Mouse (Mus musculus): ENCODE data around the gene Snrpd3. TPM values are rescaled to one million over a fixed set of nuclear protein-coding genes. Genes with fewer than 3 reads are reported as not detected.
"Not testable (repeated sequence)": the region's sequence is repeated elsewhere in the genome, so short reads cannot be mapped to it uniquely, and the experiment has no call there.

The Snrpd3 gene
- polyA plus RNA-seq, 1 experiment, result 41.2 TPM

DNA sequence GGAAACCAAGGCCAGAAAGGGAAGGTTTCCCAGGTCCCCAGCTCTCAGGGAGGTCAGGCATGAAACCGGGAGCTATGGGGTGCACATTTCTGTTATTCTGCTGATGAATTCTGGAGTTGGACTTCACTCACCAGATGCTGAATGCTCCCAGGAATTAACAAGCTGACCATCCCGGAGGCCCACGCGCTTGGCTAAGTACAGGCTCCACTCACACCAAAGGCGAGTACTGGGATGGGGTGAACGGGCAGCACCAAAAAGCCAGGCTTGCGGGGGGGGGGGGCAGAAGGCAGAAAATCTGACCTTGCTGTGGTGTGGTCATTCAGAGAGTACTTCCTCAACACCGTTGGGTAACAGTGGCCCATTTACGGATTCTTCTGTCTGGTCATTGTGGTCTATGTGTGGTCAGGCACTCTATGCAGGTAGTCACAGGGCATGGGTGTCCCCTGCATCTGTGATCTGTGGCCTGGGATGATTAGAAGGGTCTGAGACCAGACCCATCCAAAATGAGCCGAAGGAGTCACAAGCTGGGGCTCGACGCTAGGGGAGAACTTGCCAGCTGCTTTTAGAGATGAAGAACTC, 47.4 kb downstream of the Snrpd3 start:
- TF ChIP-seq POLR2A (IDR thresholded peaks at IDR 0.05; ENCODE audit: low read depth, low read length), result no peak
- no peak for TF ChIP-seq CTCF (conservative IDR thresholded peaks at IDR 0.05; ENCODE audit: insufficient read depth, insufficient read length, low read depth, low read length)
- WGBS, result 57% methylated on average over 12 of the region's 12 CpGs
- Histone ChIP-seq H3K27me3 (replicated peaks; ENCODE audit: control insufficient read depth, insufficient read depth, low read length) (no peaks in the 10 kb centered on the region), H3K27ac (ENCODE audit: insufficient read depth, low read depth, low read length) (peak overlapping the region; percentile 82), H3K36me3 (ENCODE audit: control insufficient read depth, insufficient read depth, low read length) (no peaks in the 10 kb centered on the region), H3K4me1 (ENCODE audit: control insufficient read depth, insufficient read depth, low read length) (peaks cover 17% of the 10 kb centered on the region; the same call in 1 of the 2 replicates), H3K4me3 (ENCODE audit: insufficient read depth, low read depth, low read length) (peak overlapping the region; percentile 24)
- DNase-seq, result no peak

DNA sequence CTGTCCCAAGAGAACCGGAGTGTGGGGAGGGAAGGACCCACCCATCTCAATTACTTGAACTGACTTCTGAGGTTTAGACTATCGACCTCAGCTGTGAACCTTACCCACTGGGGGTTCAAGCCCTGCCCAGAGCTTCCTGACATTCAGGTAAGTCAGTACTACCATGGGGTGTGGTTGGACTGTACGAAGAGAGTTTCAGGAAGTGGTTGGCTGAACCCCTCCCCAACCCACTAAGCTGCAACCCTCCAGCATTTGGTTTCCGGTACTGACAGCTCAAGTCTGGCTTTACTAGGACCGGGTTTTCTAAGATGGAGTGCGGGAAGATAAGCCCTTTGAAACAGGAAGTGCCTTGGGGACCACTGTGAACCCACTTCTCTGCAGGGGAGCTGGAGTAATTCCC, 48.1 kb downstream of the Snrpd3 start:
- no peak for TF ChIP-seq CTCF (conservative IDR thresholded peaks at IDR 0.05; ENCODE audit: insufficient read depth, insufficient read length, low read depth, low read length)
- no peak for TF ChIP-seq POLR2A (IDR thresholded peaks at IDR 0.05; ENCODE audit: low read depth, low read length)
- no peaks in the 10 kb centered on the region for H3K36me3 ChIP-seq (ENCODE audit: control insufficient read depth, insufficient read depth, low read length)
- DNase-seq, result no peak
- 33% methylated on average over 6 of the region's 6 CpGs for WGBS
- peaks cover 15% of the 10 kb centered on the region; the same call in 1 of the 2 replicates for H3K4me1 ChIP-seq (ENCODE audit: control insufficient read depth, insufficient read depth, low read length)
- H3K27me3 ChIP-seq (replicated peaks; ENCODE audit: control insufficient read depth, insufficient read depth, low read length), result no peaks in the 10 kb centered on the region
- H3K4me3 ChIP-seq (ENCODE audit: insufficient read depth, low read depth, low read length), result peak overlapping the region; percentile 0; the same call in 1 of the 2 replicates
- H3K27ac ChIP-seq (ENCODE audit: insufficient read depth, low read depth, low read length), result peak overlapping the region; percentile 82

DNA sequence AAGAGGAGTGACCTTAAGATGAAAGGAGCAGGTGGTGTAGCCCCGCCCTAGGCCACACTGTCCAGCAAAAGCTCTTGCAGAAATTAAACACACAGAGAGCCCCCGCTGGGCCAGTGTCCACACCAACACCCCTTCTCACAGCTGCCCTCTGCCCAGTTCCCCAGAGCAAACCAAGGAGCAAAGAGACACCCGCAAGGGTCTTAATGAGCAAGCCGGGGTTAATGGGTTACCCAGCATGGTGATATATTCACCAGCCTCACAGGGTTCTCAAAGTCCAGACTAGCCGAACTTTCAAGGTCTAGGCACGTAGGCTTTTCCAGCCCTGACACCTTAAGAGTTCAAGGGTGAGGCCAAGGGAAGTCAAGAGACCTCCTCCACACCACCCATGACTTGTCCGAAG, 48.6 kb downstream of the Snrpd3 start:
- Histone ChIP-seq H3K4me1 (ENCODE audit: control insufficient read depth, insufficient read depth, low read length) (peaks cover 17% of the 10 kb centered on the region; the same call in 1 of the 2 replicates), H3K27ac (ENCODE audit: insufficient read depth, low read depth, low read length) (peak overlapping the region; percentile 89), H3K36me3 (ENCODE audit: control insufficient read depth, insufficient read depth, low read length) (no peaks in the 10 kb centered on the region), H3K27me3 (replicated peaks; ENCODE audit: control insufficient read depth, insufficient read depth, low read length) (no peaks in the 10 kb centered on the region), H3K4me3 (ENCODE audit: insufficient read depth, low read depth, low read length) (peak overlapping the region; percentile 42)
- peak; percentile 96 for DNase-seq
- WGBS, result 42% methylated on average over 7 of the region's 7 CpGs
- TF ChIP-seq POLR2A (IDR thresholded peaks at IDR 0.05; ENCODE audit: low read depth, low read length), result no peak
- TF ChIP-seq CTCF (conservative IDR thresholded peaks at IDR 0.05; ENCODE audit: insufficient read depth, insufficient read length, low read depth, low read length), result no peak

GRCm38 (mm10) chr10:75566321-75566720, 49.0 kb downstream of the Snrpd3 start:
- Histone ChIP-seq H3K4me1 (ENCODE audit: control insufficient read depth, insufficient read depth, low read length) (peaks cover 19% of the 10 kb centered on the region; the same call in 1 of the 2 replicates), H3K27ac (ENCODE audit: insufficient read depth, low read depth, low read length) (peak overlapping the region; percentile 89), H3K4me3 (ENCODE audit: insufficient read depth, low read depth, low read length) (peak overlapping the region; percentile 42), H3K27me3 (replicated peaks; ENCODE audit: control insufficient read depth, insufficient read depth, low read length) (no peaks in the 10 kb centered on the region), H3K36me3 (ENCODE audit: control insufficient read depth, insufficient read depth, low read length) (no peaks in the 10 kb centered on the region)
- DNase-seq, result no peak
- TF ChIP-seq CTCF (conservative IDR thresholded peaks at IDR 0.05; ENCODE audit: insufficient read depth, insufficient read length, low read depth, low read length) (no peak), POLR2A (IDR thresholded peaks at IDR 0.05; ENCODE audit: low read depth, low read length) (no peak)
- whole genome bisulfite sequencing, result 51% methylated on average over 5 of the region's 5 CpGs

DNA sequence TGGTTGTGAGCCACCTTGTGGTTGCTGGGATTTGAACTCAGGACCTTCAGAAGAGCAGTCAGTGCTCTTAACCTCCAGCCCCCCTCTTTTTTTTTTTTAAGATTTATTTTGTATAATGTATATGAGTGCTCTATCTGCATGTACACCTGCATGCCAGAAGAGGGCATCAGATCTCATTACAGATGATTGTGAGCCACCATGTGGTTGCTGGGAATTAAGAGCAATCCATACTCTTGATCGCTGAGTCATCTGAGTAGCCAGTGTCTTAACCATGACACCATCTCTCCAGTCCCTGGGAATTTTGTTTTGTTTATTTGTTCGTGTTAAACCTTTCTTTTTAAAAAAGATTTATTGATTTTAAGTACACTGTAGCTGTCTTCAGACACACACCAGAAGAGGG, 49.4 kb downstream of the Snrpd3 start:
- H3K36me3 ChIP-seq (ENCODE audit: control insufficient read depth, insufficient read depth, low read length); H3K27ac ChIP-seq (ENCODE audit: insufficient read depth, low read depth, low read length); DNase-seq; H3K27me3 ChIP-seq (replicated peaks; ENCODE audit: control insufficient read depth, insufficient read depth, low read length); H3K4me3 ChIP-seq (ENCODE audit: insufficient read depth, low read depth, low read length): not testable (repeated sequence)
- peaks cover 19% of the 10 kb centered on the region; the same call in 1 of the 2 replicates for H3K4me1 ChIP-seq (ENCODE audit: control insufficient read depth, insufficient read depth, low read length)
- 61% methylated on average over 2 of the region's 2 CpGs for WGBS

DNA sequence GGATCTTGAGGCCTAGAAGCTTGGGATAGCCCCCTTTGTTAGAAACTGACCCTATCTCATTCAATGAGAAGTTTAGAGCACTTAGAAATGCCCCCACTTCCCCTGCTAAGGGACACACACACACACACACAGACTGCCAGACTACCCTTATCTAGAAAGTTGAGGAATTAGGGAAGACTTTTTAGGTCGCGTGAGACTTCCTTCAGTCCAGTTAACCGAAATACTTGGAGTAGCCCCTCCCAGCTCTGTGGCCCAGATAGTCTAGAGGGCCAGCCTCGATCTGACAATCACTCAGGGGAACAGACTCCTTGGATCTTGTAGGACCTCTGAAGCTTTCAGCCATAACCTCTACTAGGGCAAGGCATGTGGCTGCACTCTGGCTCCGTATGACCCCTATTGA, 50.7 kb downstream of the Snrpd3 start:
- TF ChIP-seq CTCF (conservative IDR thresholded peaks at IDR 0.05; ENCODE audit: insufficient read depth, insufficient read length, low read depth, low read length) (no peak), POLR2A (IDR thresholded peaks at IDR 0.05; ENCODE audit: low read depth, low read length) (no peak)
- Histone ChIP-seq H3K36me3 (ENCODE audit: control insufficient read depth, insufficient read depth, low read length) (no peaks in the 10 kb centered on the region), H3K4me3 (ENCODE audit: insufficient read depth, low read depth, low read length) (peak overlapping the region; percentile 55), H3K27me3 (replicated peaks; ENCODE audit: control insufficient read depth, insufficient read depth, low read length) (no peaks in the 10 kb centered on the region), H3K4me1 (ENCODE audit: control insufficient read depth, insufficient read depth, low read length) (peaks cover 23% of the 10 kb centered on the region; the same call in 1 of the 2 replicates), H3K27ac (ENCODE audit: insufficient read depth, low read depth, low read length) (peak overlapping the region; percentile 73)
- WGBS, result 22% methylated on average over 5 of the region's 5 CpGs
- no peak for DNase-seq

GRCm38 (mm10) chr10:75568441-75568840, 51.1 kb downstream of the Snrpd3 start:
- Histone ChIP-seq H3K27ac (ENCODE audit: insufficient read depth, low read depth, low read length) (peak overlapping the region; percentile 80), H3K36me3 (ENCODE audit: control insufficient read depth, insufficient read depth, low read length) (no peaks in the 10 kb centered on the region), H3K4me1 (ENCODE audit: control insufficient read depth, insufficient read depth, low read length) (peaks cover 23% of the 10 kb centered on the region; the same call in 1 of the 2 replicates), H3K27me3 (replicated peaks; ENCODE audit: control insufficient read depth, insufficient read depth, low read length) (no peaks in the 10 kb centered on the region), H3K4me3 (ENCODE audit: insufficient read depth, low read depth, low read length) (peak overlapping the region; percentile 55)
- peak; percentile 83 for DNase-seq
- WGBS, result 10% methylated on average over 11 of the region's 11 CpGs
- no peak for TF ChIP-seq CTCF (conservative IDR thresholded peaks at IDR 0.05; ENCODE audit: insufficient read depth, insufficient read length, low read depth, low read length)
- peak; percentile 65 for TF ChIP-seq POLR2A (IDR thresholded peaks at IDR 0.05; ENCODE audit: low read depth, low read length)

Data from kidney, adult 2 months (tissue).